Mouse (Mus musculus) thymus, postnatal 25 days (tissue): ENCODE data around the gene Fgfr2.
"Not testable (repeated sequence)": the region's sequence is repeated elsewhere in the genome, so short reads cannot be mapped to it uniquely, and the experiment has no call there.

Source experiments
- DNase-seq: peaks from one replicate; pipeline ENCODE4 v3.0.0; 2022

The Fgfr2 gene

GRCm38 (mm10) chr7:131424912-131425311 is 1698.2 kb downstream of the Fgfr2 start:
- no peak for DNase-seq

DNA sequence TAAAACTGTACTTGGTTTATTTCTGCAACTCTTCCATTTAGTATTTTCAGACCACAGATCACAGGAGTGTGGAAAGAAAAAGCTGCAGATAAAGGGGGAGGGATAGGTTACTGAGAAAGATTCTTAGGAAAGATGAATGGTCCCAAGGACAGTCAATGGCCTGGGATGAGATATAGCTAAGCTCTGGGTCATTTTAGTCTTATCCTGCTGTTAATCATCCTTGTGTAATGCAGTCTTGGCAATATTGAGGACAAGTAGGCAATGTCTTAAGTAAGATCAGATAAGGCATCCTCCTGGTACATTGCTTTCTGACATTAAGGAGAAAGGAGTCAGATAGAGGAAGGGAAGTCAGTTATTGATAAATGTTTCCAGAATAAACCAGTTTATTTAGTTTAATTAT is 1705.5 kb downstream of the Fgfr2 start:
- no peak for DNase-seq

DNA sequence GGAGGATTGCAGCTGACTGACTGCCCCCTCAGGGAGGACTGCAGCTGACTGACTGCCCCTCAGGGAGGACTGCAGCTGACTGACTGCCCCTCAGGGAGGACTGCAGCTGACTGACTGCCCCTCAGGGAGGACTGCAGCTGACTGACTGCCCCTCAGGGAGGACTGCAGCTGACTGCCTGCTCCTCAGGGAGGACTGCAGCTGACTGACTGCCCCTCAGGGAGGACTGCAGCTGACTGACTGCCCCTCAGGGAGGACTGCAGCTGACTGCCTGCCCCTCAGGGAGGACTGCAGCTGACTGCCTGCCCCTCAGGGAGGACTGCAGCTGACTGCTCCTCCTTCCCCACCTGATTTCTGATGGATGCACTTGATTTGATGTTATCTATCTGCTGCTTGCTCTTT is 1706.4 kb downstream of the Fgfr2 start:
- DNase-seq, result not testable (repeated sequence)

GRCm38 (mm10) chr7:131411941-131412270 is 1711.2 kb downstream of the Fgfr2 start:
- DNase-seq, result no peak

DNA sequence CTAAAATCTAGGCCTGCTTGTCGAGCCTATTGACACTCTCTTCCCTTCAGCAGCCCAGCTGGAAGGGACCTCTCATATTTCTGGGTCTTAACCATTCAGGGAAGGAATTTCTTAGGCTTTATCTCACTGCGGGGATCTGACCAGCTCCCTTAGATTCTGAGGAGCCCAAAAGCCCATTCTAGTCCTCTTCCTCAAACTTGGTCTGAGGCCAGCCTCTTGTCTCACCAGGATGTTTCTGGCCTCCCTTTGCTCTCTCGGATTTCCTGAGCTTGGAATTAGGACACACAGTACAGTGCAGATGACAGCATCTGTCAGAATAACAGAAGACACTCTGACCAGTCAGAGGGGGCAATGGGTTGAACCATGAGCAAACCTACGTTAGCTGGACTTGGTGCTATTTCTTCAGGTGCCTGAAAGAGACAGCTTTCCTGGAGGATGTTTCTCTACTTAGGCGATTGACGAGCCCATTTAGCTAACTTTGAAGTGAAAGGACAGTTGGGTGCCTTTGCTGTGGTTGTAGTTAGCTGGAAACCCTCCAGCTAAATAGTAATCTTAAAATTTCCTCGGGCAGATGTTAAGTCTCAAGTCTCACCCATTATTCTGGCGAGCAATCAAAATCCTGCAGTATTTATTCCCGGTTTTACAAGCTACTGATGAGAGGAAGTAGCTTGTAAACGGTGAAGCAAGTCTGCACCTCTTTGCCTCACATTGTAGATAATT is 1711.8 kb downstream of the Fgfr2 start:
- no peak for DNase-seq

DNA sequence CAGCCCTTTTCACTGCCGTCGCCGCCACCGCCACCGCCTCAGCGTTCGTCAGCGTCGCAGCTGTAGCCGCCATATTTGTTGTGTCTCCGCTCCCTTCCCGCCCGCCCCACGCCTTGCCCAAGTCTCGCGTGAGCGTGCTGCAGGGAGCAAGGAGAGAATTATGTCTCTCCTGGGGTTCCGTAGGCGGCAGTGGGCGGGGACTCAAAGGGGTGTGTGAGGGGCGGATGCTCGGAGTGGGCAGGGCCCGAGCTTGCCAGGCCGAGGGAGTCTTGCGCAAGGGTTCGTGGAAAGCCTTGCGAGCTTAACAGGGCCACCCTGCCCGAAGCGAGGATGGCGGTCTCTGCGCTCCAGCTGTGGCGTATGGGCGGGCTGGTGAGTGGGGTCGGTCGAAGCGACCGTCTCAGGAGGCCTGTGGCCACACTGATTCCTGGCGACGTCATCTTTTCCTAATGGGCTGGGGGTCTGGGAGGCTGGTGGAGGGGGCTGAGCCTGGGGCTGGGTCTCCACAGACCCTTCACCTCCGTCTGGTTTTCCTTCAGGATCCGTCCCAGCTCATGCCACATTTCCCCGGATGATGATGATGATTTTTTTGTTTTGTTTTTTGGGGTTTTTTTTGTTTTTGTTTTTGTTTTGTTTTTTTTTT is 1712.6 kb downstream of the Fgfr2 start, which contains the start of the genes Ikzf5 and Acadsb:
Gene Ikzf5 (minus strand): TSS at position 106 of the 643 bp plus-strand sequence.
Gene Acadsb (plus strand): TSS at position 186 of the 643 bp plus-strand sequence.
- DNase-seq, result peak; percentile 99

DNA sequence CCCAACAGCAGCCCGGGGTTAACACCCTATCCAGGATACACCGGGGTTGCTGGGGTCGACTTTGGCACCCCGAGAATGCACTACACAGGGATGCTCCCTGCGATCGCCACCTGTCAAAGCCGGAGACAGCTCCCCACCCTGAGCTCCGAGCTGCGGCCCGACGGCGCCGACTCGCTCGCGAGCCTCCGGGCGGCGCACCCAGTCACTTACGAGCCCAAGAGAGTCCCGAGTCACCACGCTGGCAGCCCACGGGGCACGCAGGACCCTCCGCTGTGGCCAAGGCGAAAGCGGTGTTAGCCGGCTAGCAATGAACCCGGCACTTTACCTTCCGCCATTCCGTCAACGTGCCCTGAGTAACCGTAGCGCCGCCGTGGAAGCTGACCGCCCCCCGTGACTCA is 1713.2 kb downstream of the Fgfr2 start:
- DNase-seq, result no peak

DNA sequence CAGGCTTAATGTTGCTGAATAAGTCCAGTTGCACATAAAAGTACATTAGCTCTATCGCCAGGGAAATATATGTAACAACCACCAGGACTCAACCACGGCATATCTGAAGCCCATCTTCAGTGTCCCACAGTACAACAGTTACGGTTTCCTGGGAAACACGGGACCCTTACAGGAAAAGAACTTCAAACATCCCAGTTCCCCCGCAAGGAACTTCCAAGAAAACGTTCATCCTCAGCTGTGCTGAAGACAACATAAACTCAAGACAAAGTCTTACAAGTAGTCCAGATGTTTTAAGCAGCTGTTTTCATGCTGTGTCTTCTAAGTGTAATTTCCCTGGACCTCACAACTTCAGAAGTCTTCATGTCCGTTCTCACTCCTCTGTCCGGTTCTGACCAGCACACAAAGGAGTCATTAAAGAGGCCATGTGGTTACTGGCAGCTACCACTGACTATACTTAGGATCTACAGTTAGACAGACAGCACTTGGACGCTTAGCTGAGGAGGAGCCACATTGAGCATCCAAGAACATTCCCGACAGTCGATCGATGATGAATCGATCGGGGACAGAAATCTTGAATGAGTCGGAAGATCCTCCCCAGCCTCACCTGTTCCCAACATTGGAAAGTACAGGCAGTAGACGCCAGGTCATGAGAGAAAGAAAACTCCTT is 1713.7 kb downstream of the Fgfr2 start:
- no peak for DNase-seq

GRCm38 (mm10) chr7:131391761-131392160 is 1731.4 kb downstream of the Fgfr2 start:
- DNase-seq, result not testable (repeated sequence)

DNA sequence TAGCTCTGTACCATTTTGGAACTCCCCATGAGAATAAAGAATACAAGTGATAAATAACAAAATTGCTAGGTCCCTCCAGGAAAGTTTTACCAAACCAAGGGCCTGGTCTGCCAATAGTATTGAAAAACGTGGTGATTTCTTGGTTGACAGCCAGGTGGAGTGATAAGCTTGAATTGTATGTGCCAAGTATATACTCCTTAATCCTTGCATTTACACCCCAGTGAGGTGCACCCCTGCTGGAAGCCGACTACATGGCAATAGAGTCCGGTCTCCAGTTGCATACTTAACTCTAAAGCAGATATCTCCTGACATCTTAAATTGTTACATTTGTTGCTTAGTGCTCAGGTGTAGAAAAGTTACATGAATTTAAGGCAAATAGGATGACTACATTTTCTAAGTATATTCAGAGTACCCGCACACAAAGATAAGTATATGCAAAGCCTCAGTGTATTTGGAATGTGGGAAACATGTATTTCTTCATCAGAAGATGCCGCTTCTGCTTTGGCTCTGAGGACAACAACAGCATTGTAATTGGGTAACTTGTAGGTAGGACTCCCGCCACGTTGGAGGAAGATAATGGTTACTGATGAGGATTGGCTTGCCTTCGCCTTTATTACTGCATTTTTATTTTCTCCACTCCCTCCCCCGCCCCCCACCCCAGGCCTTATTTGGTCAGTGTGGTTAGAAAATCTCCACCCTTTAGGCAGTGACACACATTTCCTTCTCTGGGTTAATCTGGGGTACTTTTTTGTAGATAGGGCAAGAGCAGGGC is 1751.1 kb downstream of the Fgfr2 start:
- no peak for DNase-seq

- no peak for DNase-seq
These were observed 1751.7 kb downstream of the Fgfr2 start for GRCm38 (mm10) chr7:131371470-131371860.

- DNase-seq, result peak; percentile 87
These were observed 1752.3 kb downstream of the Fgfr2 start, which contains the start of gene Pstk for GRCm38 (mm10) chr7:131370648-131371469. Pstk (plus strand) TSS chr7:131371141.

- DNase-seq, result no peak
These were observed 1759.0 kb downstream of the Fgfr2 start for GRCm38 (mm10) chr7:131364131-131364530.

GRCm38 (mm10) chr7:131362615-131363300 is 1760.4 kb downstream of the Fgfr2 start, which contains the start of gene 2310057M21Rik:
2310057M21Rik (minus strand) TSS chr7:131362759.
- DNase-seq, result peak; percentile 90

- no peak for DNase-seq
These were observed 1760.9 kb downstream of the Fgfr2 start for GRCm38 (mm10) chr7:131362269-131362614.

DNA sequence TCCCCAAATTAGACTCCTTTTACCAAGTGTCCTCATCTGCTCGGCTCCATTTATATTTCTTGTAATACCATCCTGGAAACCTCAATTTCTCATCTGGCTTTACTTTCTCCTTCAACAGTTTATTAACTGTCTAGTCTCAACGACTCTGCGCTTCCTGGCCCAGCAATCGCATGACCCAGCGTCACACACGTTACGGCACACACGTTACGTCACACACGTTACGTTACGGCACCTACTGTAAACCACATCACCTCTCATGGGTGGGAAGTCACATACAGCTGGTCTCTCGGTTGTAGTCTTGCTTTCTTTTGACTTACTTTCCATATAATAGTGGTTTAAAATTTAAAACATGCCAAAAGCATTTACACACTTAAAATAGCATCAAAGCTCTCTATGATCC is 1767.0 kb downstream of the Fgfr2 start:
- DNase-seq, result no peak

DNA sequence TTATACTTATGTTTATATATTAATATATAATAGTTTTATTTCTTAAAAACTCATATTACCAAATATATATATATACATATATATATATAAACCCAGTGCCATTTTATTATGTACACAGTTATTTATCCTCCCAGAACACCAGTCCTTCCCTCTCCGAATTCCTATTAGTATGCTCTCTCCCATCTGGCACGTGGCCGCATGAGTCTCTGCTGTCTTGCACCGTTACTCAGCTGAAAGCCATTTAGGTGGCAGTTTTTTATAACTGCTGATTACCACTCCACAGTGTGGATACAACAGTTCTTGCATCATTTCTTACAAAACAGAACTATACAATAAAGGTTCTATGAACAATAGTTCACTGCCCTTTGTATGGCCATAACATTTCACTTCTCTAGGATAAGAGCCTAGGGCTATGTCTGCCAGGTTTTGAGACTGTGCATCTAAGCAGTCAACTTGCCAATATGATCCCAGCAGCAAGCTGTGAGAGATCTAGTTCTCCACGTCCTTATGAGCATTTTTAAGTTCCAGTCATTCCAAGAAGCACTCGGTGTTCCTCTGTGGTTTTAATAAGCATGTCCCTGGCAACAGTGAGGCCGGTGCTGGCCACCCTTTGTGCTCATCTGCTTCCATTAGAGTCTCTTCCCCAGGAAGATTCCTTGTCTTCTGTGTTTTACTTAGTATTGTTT is 1777.2 kb downstream of the Fgfr2 start:
- DNase-seq, result no peak

DNA sequence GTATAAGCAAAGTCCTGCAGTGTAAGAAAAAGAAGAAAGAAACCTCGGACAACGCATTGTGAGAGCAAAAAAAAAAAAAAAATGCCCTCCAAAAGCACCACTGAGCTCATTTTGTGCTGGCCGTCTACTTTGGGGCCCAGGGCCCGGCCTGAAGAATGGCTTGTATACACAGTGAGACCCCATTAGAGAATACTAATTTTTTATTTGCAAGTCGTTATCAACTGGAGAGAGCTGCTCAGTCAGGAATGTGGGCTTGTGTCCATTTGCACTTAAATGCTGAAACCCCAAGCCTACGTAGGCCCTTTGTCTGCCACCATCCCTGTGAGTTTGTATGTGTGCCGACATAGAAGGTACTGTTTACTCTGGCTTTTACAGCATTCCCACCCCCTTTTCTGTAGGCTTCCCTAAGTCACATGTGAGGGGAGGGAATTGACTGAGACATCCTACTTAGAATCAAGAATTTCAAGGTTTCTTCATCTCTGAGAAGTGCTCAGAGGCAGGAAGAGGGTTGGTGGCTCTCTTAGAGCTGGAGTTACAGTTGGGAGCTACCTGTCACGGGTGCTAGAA is 1785.6 kb downstream of the Fgfr2 start:
- no peak for DNase-seq

- no peak for DNase-seq
These were observed 1789.6 kb downstream of the Fgfr2 start, which contains the start of gene Fam24a for GRCm38 (mm10) chr7:131333564-131333963. Fam24a (plus strand) TSS chr7:131333864.

DNA sequence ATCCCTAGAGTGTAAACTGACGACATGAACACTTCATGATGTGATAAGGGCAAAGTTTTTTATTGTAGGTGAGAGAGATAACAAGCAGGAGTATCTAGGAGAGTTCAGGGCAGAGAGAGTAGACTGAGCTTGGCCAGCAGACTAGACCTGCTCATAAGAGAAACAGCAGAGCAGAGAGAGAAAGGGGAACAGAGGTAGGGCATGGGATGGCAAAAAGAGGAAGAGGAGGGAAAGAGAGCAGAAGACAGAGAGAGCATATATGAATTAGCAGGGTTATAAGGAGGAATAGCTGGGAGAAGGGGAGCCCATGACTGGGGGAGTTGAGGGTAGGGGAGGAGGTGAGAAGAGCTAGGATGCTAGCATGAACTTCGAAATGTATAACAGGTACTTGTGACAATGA is 1791.5 kb downstream of the Fgfr2 start:
- no peak for DNase-seq

GRCm38 (mm10) chr7:131329416-131329815 is 1793.7 kb downstream of the Fgfr2 start, which contains the start of gene Fam24b:
Fam24b (minus strand) TSS chr7:131329516.
- DNase-seq, result no peak
